Mouse (Mus musculus): Measurements from ENCODE around the gene Dst.
"Not testable (repeated sequence)": the region's sequence is repeated elsewhere in the genome, so short reads cannot be mapped to it uniquely, and the experiment has no call there.

Dst gene

GRCm38 (mm10) chr1:34054970-34055369, 146.9 kb downstream of the Dst start:
- no peak for ATAC-seq (ENCODE audit: insufficient number of reproducible peaks, low FRiP score, low TSS enrichment)

GRCm38 (mm10) chr1:34056658-34057057, 148.6 kb downstream of the Dst start:
- ATAC-seq (ENCODE audit: insufficient number of reproducible peaks, low FRiP score, low TSS enrichment): no peak

GRCm38 (mm10) chr1:34059231-34059630, 151.2 kb downstream of the Dst start:
- ATAC-seq (ENCODE audit: insufficient number of reproducible peaks, low FRiP score, low TSS enrichment): no peak

GRCm38 (mm10) chr1:34060446-34060845, 152.4 kb downstream of the Dst start:
- no peak for ATAC-seq (ENCODE audit: insufficient number of reproducible peaks, low FRiP score, low TSS enrichment)

GRCm38 (mm10) chr1:34061078-34061477, 153.1 kb downstream of the Dst start:
- peak; percentile 90 for ATAC-seq (ENCODE audit: insufficient number of reproducible peaks, low FRiP score, low TSS enrichment)

GRCm38 (mm10) chr1:34061860-34062259, 153.8 kb downstream of the Dst start:
- no peak for ATAC-seq (ENCODE audit: insufficient number of reproducible peaks, low FRiP score, low TSS enrichment)

GRCm38 (mm10) chr1:34063943-34064342, 155.9 kb downstream of the Dst start:
- no peak for ATAC-seq (ENCODE audit: insufficient number of reproducible peaks, low FRiP score, low TSS enrichment)

- ATAC-seq (ENCODE audit: insufficient number of reproducible peaks, low FRiP score, low TSS enrichment): no peak
Measured at GRCm38 (mm10) chr1:34065551-34066048, 157.6 kb downstream of the Dst start.

- ATAC-seq (ENCODE audit: insufficient number of reproducible peaks, low FRiP score, low TSS enrichment): not testable (repeated sequence)
Measured at GRCm38 (mm10) chr1:34066401-34066800, 158.4 kb downstream of the Dst start.

- ATAC-seq (ENCODE audit: insufficient number of reproducible peaks, low FRiP score, low TSS enrichment): no peak
Measured at GRCm38 (mm10) chr1:34068341-34068740, 160.3 kb downstream of the Dst start.

- no peak for ATAC-seq (ENCODE audit: insufficient number of reproducible peaks, low FRiP score, low TSS enrichment)
Measured at GRCm38 (mm10) chr1:34069514-34070290, 161.7 kb downstream of the Dst start.

GRCm38 (mm10) chr1:34070474-34070873, 162.4 kb downstream of the Dst start:
- ATAC-seq (ENCODE audit: insufficient number of reproducible peaks, low FRiP score, low TSS enrichment): no peak

- no peak for ATAC-seq (ENCODE audit: insufficient number of reproducible peaks, low FRiP score, low TSS enrichment)
Measured at GRCm38 (mm10) chr1:34070991-34071639, 163.1 kb downstream of the Dst start.

- no peak for ATAC-seq (ENCODE audit: insufficient number of reproducible peaks, low FRiP score, low TSS enrichment)
Measured at GRCm38 (mm10) chr1:34072262-34072661, 164.2 kb downstream of the Dst start.

GRCm38 (mm10) chr1:34073436-34074169, 165.6 kb downstream of the Dst start:
- no peak for ATAC-seq (ENCODE audit: insufficient number of reproducible peaks, low FRiP score, low TSS enrichment)

GRCm38 (mm10) chr1:34074245-34075187, 166.5 kb downstream of the Dst start:
- no peak for ATAC-seq (ENCODE audit: insufficient number of reproducible peaks, low FRiP score, low TSS enrichment)

- no peak for ATAC-seq (ENCODE audit: insufficient number of reproducible peaks, low FRiP score, low TSS enrichment)
Measured at GRCm38 (mm10) chr1:34076701-34077421, 168.8 kb downstream of the Dst start.

- ATAC-seq (ENCODE audit: insufficient number of reproducible peaks, low FRiP score, low TSS enrichment): no peak
Measured at GRCm38 (mm10) chr1:34077422-34077790, 169.4 kb downstream of the Dst start.

GRCm38 (mm10) chr1:34077941-34078340, 169.9 kb downstream of the Dst start:
- ATAC-seq (ENCODE audit: insufficient number of reproducible peaks, low FRiP score, low TSS enrichment): no peak

Measured in cerebellum, adult (tissue).